Mouse (Mus musculus) 3T3-L1 (cell line): ENCODE measurements around the gene Sumo1.

Experiments used
- DNase-seq: peaks from one replicate; pipeline ENCODE4 v3.0.0-alpha.2; 2015; ENCODE audit warnings: low read depth, low spot score

Sumo1 gene

DNA sequence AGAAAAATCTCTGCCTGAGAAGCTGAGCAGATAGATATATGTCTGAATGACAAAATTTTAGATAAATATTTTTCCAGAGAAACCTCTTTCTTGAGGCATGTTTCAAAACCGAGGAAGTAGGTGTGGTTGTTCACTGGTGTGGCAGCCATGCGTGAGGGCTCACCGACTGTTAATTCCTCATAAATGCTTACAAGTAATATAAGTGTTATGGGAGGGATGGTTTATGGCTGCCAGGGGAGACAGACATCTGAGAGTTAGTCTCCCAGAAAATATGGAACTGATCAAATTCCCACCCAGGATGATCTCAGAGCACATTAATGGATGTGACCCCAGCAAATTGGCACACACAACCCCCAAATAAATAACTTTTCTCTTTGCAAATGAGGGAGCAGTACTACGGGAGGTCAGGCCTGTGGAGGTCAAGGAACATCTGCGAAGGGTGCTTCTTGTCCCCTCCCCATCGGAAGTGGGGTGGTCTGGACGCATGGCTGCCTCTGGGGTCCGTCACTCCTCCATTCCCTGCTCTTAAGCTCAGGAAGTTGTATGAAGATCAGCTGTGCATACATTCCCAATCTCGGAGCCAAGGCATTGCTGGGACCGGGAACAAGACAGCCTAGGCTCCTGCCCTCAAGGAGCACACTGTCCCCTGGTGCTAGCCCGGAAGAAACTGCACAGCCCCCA, 75.9 kb downstream of the Sumo1 start:
- DNase-seq: no peak

DNA sequence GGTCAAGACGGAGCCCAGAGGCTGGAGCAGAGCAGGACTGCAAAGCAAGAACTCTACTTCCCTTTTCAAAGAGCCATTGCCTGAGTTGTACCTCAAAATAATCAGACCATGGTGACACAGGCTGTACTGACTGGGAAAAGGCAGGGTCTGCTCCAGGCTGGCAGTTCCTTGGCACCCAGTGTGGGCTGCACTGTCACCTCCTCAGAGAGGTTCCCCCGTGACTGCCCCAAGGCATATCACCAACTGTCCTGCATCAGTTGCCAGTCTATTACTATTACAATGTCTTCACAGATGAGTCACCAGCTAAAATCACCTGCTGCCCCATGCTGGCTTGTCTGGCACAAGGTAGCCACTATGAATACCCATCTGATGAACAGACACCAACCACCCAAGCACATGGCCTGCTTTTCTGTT, 77.0 kb downstream of the Sumo1 start:
- DNase-seq: no peak

DNA sequence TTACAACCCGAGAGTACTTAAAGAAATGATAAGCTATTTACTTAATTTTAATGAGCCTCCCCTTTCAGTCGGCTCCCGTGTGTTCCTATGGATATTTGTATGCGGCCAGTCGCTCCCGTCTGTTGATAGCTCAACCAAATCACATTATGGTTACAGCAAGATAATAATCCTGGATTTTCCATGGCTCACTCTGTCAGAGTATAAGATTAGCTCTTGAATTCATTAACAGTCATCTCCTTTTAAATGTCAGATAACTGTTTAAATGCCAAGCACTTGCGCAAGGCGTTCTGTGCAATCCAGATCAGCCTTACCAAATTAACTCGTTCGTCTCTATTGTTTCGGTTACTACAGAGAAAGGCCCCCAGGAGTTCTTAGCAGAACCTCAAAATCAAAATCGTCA, 77.8 kb downstream of the Sumo1 start:
- DNase-seq: no peak

DNA sequence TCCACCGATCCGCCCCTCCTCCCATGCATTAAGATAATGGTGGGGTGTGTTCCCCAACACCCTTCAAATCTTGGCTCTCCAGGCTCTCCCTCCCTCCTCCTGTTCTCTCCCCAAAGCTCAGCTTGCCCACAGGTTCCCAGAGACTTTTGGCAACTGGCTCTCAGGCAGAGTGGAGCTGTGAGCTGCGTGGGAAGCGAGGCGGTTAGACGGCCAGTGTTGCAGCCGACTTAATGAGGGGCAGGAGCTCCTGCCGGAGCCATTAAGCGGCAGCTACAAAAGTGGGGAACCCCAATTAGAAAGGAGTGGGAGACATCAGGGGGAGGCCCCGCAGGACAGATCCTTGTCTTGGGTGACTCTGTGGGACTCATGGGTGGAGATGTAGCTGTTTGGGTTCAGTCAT, 78.3 kb downstream of the Sumo1 start:
- DNase-seq: no peak

DNA sequence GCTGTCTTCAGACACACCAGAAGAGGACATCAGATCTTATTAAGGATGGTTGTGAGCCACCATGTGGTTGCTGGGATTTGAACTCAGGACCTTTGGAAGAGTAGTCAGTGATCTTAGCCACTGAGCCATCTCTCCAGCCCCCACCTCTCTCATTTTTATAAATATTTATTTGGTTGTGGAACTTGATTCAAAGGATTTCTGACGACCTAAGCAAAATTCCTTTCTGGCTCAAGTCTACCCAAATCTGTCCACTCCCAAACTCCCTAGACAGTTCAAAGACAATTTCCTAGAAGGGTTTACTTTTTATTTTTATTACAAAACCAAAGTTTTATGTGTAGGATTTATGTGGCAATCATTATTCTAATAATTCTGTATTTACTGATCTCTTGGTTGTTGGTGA, 81.4 kb downstream of the Sumo1 start:
- no peak for DNase-seq

DNA sequence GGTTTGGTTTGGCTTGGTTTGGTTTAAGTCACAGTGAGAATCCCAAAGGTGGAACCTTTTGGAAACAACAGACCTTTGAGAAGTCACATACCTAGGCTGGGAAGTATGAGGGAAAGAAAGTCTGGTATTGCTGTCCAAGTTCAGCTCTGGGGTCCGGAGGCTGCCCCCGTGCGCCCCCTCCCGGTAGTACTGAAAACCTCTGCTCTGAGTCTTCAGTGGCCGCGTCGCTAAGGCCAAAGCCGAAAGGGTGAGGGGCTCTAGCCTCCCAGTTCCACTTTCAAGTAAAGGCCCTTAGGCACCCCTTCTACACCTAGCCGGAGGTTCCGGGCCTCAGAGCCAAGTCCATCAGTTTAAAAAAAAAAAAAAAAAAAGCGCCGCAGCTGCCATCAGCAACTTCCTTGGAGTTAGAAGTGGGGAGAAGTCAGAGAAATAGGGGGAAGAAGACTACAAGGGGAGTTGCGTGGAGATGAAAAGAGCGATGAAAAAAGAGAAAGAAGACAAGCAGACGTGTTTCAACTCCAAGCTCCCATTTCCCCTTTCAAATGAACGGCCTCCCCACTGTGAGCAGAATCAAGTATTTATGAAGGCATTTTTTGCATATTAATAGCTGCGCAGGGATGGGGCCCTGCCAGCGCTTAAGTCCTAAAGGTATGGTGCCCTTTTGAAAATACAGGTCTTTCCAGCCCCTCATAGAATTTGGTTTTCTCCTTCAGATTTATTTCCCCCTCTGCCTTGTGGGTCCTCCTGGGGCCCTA, 85.8 kb downstream of the Sumo1 start:
- peak; percentile 62 for DNase-seq

DNA sequence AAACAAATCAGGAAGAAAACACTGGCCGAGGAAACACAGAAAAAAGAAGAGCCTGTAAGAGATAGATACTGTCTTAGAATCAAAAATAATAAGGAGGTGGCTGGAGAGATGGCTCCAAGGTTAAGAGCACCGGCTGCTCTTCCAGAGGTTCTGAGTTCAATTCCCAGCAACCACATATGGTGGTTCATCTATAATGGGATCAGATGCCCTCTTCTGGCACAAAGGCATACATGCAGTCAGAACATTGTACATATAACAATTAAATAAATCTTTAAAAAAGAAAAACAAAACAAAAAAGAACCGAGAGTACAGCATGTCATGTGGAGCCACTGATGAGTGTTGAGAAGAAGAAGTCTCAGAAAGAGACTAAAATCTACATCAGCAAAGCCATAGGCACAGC, 89.8 kb downstream of the Sumo1 start:
- peak; percentile 41 for DNase-seq

DNA sequence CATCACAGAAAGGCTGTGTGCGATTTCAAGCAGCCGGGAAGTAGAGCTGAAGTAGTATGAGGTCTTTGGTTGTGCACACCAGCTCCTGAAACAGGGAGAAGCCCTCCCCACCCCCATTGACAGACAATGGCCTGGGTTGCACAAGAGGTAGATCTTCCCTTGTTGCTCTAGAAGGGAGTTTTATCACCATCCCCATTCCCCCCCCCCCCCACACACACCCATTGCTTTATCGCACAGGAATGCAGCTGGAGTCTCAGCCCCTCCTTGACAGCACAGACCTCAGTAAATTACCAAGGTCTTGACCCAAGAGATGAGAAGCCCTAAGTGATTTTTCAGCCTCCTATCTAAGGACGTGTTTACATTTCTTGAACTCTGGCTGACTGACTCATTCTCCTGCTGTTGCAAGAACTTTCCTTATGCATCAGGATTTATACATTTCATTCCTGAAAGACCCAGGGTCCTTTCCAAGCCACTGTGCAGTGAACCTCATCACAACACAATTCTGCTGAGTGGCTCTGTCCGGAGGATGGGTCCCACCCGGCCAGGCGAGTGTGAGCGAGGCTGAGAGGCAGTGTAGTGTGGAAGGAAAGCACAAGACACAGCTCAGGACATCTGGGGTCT, 90.4 kb downstream of the Sumo1 start:
- peak; percentile 83 for DNase-seq

DNA sequence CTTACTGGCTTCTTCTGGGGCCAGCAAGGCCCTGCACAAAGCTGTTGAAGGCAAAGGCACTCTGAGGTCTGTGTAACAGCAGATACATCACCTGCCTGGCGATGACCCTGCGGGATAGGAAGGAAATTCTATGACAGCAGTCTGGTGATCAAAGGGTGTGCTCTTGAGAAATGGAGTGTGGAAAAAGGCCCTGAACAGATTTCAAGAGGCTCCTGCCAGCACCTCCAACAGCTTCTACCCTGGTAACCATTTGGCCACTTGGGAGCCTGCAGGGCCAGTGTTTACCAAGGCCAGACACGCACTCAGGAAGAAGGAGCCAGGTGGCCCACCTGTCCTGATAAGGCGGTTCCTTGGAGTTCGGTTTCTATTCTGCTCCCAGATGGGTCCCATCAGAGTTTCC, 91.3 kb downstream of the Sumo1 start:
- DNase-seq: peak; percentile 19

DNA sequence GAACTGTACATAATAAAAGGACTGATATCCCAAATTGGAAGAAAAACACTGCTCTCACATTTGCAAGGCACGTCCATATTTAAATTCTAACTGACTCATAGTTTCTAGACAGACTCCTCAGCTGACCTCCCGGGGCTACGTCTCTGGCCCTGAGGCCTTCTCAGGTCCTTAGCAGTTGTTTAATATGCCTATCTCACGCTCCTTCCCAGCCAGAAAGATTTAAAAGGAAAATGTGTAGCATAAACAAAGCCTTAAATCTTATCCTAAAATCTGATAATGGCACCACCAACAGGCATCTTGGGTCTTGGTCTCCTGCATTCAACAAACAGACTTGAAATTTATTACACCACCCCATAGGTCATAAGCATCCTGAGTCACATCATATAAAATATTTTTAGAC, 91.9 kb downstream of the Sumo1 start:
- DNase-seq: peak; percentile 60

DNA sequence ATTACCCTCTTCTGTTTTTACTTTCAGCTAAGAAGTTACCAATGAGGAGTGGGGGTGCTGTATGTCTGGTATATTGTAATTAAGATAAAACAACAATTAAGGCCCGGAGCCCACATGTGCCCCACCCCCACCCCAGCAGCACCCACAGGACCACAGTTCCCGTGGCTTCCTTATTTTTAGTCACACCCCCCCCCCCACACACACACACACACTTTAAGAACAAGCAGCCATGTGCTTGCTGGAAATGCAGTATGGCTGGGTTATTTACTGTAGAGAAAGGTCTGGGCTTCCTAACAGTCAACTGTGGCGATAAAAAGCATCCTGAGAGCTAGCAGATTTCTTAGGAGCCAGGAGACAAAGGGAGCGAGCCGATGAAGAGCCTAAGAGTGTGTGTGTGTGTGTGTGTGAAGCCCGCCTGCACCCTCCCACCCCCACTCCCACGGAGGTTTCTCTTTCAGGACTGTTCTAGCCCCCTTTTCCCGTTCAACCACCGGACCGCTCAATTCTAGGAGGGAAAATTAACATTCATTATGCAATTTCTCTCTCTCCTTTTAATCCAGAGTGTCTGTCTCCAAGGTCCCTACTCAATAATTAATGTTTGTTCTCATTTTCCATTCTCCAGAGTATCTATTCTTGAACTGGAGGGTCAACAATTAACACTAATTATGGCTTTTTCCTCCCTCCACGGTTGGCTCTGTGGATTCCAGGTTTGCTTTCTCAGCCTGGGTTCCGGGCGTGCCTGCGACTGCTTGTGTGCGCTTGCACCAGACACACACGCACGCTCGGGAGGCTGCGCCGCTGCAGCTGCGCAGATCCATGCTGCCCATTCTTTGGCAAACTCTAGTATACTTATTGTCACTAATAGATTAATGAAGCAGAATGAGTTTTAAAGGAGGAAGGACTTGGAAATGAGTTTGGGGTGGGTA, 96.1 kb downstream of the Sumo1 start:
- no peak for DNase-seq

DNA sequence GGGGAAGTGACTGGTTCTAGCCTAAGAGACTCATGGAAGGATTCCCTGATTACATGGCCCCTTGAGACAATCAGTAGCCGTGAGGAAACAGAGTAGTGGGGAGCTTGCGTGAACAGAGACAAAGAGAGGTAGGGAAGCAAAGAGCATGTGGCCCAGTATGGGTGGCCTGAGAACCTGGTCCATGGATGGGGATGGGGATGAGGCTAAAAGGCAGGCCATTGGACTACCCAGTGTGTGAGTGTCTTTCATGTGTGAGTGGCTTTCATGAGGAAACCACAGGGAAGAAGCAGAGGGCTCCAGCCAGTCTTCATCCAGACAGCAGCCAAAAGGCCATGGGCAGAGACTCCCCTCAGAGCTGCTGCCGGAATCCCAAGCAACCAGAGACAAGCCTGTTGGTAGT, 96.8 kb downstream of the Sumo1 start:
- DNase-seq: no peak

DNA sequence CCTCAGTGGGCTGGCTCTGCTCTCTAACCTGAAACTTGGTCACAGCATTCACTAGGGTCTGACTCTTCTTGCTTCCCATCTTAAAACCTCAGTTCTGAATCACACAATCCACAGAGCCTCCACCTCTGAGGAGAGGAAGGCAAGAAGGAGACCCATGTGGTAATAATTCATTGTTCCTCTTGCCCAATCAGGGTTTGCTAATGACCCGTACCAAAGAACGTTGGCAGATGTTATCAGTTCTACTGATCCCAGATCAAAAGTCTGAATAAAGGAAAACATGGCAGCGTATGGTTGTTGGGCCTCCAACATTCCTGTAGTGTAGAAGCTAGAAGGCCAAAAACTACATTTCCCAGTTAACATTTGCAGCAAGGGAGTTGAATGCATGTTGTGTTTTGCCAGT, 99.1 kb downstream of the Sumo1 start:
- peak; percentile 34 for DNase-seq

DNA sequence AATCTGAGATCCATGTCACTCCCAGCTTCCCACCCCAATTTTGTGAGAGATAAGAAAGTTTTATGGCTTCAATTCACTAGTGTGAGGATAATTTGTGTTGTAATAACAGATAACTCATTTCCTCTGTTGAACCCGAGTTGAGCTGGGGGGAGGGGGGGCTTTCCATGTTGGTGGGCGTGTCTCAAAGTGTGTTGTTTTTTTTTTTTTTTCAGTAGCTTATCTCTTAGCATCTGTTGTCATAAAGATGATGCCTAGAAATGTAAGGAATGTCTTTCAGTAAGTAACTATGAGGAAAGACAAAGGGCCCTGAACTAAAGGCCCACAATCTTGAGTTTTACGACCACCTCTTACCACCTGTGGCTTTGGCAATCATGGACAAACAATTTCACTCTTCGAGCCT, 99.9 kb downstream of the Sumo1 start:
- no peak for DNase-seq

DNA sequence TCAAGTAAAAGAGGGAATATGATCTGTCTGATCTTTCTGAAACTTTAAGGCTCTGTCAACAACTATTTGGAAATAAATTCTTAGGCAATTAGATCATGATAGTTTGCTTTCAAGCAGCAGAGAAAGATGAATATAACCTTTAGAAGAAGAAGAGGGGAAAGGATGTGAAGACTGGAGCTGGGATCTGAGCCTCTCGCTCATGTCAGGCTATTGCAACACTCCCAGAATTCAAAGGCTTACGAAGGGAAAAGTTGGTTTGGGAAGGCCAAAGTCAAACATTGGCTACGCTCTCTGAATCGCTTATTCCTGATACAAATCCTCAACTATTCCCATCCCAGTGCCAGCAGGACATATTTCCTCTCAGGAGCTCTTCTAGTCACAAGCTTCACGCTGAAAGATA, 101.3 kb downstream of the Sumo1 start:
- DNase-seq: peak; percentile 59

DNA sequence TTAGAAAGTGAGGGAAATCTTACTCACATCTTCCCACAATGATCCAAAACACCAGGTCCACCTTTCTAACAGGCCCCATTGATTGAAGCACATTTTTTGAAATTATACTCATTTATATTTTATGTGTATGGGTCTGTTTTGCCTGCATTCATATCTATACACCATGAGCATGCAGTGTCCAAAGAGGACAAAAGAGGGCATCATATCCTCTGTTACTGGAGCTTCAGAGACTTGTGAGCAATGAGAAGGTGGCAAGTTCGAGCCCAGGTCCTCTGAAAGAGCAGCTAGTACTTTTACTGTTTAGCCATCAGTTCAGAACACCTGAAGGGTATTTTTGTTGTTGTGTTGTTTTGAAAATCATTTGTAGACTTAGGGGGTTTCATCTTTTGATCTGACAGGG, 102.4 kb downstream of the Sumo1 start:
- DNase-seq: peak; percentile 35

DNA sequence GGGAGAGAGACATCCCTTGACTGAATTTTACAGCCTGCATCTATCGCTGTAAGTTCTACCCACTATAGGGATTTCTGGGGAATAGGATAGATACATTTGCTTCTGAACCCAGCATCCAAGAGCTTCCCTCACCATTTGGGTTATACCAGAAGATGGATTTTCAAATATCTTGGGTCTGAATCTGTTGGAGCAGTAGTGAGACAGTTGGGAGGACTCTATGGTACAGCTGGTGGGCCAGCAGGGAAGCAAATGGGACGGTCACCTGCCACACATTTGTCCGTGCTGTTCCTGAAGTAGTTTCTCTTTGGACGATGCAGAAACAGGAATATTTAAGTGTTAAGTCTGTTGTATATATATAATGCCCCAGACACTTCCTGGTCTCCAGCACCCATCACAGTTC, 103.1 kb downstream of the Sumo1 start:
- no peak for DNase-seq

DNA sequence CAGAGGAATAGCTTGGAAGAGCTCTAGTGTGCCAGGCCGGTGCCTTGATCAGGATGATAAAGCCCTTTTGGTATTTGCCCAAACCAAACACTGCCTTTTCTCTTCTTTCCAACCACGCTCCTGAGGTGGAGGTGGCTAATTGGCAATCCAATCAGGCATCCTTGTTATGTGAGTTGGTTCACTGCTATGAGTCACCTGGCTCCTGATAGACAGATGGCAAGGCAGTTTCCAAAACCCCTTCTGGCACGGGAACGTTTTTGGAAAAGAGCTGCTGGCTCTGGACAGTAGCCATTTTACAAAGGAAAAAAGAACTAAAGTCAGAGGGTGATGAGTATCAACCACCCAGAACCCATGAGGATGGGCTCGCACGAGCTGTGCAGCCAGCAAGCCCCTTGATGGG, 103.7 kb downstream of the Sumo1 start:
- DNase-seq: peak; percentile 88

DNA sequence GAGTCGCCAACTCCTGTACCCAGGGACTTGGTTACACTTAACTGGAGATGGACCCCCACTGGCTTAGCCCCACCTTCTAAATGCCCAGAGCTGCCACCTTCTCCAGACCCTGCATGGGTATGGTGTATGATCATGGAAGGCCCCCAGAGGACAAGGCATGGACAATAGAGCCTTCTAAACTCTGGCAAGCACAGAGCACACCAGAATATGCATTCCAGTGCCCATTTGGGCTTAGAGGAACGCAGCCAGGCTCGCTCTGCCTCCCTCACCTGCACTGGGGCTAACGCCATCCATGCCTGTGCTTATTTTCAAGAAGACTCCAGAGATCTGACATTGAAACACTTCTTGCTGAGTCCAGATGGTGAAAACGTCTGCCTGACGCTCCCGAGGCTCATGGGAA, 104.4 kb downstream of the Sumo1 start:
- DNase-seq: no peak

DNA sequence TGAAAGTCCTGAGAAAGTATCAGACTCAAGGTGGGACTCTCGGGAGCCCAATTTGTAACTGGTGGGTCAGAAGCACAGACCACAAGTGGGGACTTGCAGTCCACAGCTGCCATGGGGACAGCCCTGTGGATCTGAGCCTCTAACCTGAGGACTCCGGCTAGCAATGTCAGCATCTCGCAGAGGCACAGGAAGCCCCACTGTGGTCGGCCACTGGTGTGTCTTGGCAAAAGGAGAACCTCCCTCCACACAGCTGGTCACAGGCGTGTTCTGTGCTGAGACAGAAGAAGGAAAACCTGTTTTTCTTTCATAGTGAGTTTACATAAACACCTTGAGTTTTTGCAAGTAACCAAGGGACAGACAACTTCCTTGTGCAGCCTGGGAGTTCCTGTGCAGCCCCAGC, 104.8 kb downstream of the Sumo1 start:
- DNase-seq: no peak

DNA sequence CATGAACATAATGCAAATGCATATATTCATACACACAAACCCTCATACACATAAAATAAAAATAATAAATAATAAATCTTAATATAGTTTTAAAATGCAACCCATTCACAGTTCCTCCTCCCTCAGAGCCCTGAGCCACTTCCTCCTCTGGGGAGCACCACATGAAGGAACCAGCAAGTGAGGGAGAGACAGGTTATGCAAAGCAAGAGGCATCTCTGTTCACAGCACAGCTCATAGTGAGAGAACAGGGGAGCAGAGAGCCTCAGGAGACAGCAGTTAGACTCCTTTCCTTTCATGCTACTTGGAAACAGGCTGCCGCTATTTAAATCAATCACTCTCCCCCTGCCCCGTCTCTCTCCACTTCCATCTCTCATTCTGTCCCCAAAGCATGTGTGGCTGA, 107.1 kb downstream of the Sumo1 start:
- DNase-seq: no peak

DNA sequence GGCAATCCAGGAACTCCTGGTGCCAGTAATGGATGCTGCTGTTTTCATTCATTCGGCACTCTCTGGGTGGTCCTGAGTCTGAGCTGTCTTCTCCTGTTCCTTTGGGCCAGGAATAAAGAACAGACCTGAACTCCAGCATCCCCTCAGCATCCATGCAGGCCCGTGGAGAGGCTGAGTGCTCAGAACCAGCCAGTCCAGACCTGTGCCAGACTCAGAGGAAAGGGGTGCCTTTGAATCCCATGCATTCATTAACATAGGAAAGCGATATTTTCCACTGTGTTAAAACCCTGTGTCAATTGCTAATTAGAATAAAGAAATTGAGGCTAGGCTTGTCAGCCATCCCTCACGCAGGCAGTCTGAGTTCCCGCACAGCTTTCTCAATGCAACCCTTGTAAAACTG, 116.9 kb downstream of the Sumo1 start:
- DNase-seq: no peak
